Mouse (Mus musculus) kidney, postnatal 14 days (tissue): Measurements from ENCODE around the gene Ndufa4l2.

Experiments
- DNase-seq: peaks from one replicate; pipeline ENCODE4 v3.0.0; 2022; ENCODE audit warnings: mixed read lengths

Ndufa4l2 gene

DNA sequence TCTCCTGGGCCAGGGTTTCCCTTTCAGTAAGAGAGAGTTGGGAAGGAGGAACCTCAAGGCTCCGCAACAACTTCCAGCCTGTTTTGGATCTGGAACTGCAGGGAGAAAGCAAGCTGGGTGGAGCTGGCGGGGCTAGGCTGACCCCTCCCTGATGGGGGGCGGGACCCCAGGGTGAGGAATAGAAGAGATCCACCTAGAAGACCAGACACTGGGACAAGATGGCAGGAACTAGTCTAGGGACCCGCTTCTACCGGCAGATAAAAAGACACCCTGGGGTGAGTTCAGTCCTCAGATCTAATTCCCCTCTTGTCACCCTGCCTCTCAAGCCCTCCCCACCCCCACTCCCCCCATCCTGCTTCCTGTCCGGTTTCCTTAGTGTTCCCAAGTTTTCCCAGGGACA, at the start of gene Ndufa4l2:
Gene Ndufa4l2, plus strand, starts transcription at position 204 of the 400 bp plus-strand sequence.
- DNase-seq = peak; percentile 60

GRCm38 (mm10) chr10:127471281-127471988, 43.3 kb upstream of the Ndufa4l2 start:
- peak; percentile 48 for DNase-seq

- DNase-seq = no peak
Observed at GRCm38 (mm10) chr10:127472722-127473121, 42.0 kb upstream of the Ndufa4l2 start.

GRCm38 (mm10) chr10:127475175-127475574, 39.6 kb upstream of the Ndufa4l2 start:
- DNase-seq = no peak

GRCm38 (mm10) chr10:127476541-127476940, 38.2 kb upstream of the Ndufa4l2 start:
- DNase-seq = no peak

GRCm38 (mm10) chr10:127477301-127477700, 37.5 kb upstream of the Ndufa4l2 start:
- no peak for DNase-seq

DNA sequence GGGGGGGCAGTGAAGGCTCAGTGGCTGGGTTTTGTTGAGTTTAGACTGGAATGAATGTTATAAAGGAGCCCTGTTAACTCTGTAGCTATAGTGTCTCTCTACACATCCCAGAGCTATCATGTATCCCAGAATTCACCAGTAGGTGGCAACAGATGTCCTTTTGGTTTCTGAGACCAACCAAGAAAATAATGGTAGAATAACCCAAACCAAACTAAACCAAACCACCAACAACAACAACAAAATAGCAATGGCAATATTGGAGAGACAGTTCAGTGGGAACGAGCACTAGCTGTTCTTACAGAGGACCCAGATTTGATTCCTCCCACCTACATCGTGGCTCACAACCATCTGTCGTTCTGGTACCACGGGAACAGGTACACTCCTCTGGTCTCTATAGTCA, 35.6 kb upstream of the Ndufa4l2 start:
- peak; percentile 43 for DNase-seq

- peak; percentile 74 for DNase-seq
Observed at GRCm38 (mm10) chr10:127480833-127481813, 33.6 kb upstream of the Ndufa4l2 start.

- DNase-seq = no peak
Observed at GRCm38 (mm10) chr10:127485235-127485634, 29.5 kb upstream of the Ndufa4l2 start.

- DNase-seq = no peak
Observed at GRCm38 (mm10) chr10:127488856-127489255, 25.9 kb upstream of the Ndufa4l2 start.

GRCm38 (mm10) chr10:127490160-127491127, 24.3 kb upstream of the Ndufa4l2 start:
- DNase-seq = no peak

DNA sequence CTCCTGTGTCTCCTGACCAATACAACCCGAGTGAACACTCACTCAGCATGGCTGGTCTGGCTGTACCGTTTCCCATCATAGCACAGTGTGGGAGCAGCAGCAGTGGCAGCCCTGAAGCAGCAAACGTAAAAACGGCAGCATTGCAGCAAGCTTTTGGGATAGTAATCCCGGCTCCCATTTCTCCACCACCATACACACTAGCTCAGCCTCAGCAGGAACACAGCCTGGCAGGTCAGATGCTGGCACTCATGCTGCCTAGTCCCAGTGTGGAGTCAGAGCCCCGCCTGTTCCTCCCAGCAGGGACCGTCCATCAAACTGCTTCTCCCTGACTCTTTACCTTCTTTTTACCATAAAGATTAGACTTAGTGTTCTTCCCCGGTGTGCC, 23.6 kb upstream of the Ndufa4l2 start:
- no peak for DNase-seq

- no peak for DNase-seq
Observed at GRCm38 (mm10) chr10:127492118-127492517, 22.6 kb upstream of the Ndufa4l2 start.

- DNase-seq = no peak
Observed at GRCm38 (mm10) chr10:127496156-127496555, 18.6 kb upstream of the Ndufa4l2 start.

DNA sequence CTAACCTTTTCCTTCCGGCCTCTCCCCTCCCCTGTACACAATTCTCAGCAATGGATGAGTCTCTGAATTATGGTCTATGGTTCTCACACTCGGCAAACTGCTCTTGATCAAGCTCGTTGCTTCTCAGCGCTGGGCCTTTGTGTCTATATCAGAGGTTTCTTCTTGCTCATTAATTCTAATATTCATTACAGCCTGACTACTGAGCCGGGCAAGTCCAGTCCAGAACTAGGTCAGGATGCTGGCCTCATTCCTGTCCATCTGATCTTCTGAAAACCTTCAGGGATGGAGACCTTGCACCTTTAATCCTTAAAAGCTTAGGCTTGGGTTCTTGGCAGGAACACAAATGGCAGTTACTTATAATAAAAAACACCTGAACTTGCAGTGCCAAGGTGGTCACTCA, 15.3 kb upstream of the Ndufa4l2 start:
- no peak for DNase-seq

GRCm38 (mm10) chr10:127500042-127500441, 14.7 kb upstream of the Ndufa4l2 start:
- no peak for DNase-seq

GRCm38 (mm10) chr10:127500894-127501893, 13.6 kb upstream of the Ndufa4l2 start, which contains the start of gene Stac3:
Stac3 (plus strand) TSS chr10:127501686.
- no peak for DNase-seq

- peak; percentile 80 for DNase-seq
Observed at GRCm38 (mm10) chr10:127508239-127508638, 6.5 kb upstream of the Ndufa4l2 start.

GRCm38 (mm10) chr10:127509051-127509836, 5.5 kb upstream of the Ndufa4l2 start:
- DNase-seq = peak; percentile 89
